In the genomic region with DNA sequence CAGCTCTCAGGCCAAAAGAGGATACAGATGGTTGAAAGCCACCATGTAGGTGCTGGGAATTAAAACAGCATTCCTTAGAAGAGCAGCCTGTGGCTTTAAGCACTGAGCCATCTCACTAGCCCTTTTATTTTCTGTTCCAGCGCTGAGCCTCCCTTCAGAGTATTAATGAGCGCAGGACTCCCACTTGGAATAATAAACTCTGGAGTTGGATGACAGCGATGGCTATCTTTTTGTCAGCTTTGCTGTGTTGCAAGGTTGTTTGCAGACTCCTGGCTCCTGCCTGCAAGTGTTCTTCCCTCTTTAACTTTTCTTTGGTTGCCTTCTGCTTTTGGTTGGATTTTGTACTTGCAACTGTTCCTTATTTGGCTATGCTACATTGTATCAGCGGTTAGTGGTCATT, we compare ENCODE assay signal across 11 mouse cellular contexts. TPM values are rescaled to one million over a fixed set of nuclear protein-coding genes. Genes with fewer than 3 reads are reported as not detected.
DNase-seq lines count a peak whose midpoint lies in the region; ATAC-seq and TF ChIP-seq lines count a peak whose summit lies in the region.
"Had no signal": no experiment of that assay in that cellular context is flagged by ENCODE, and none has a peak within 500 bp of the region (broad histone marks: within the 10 kb centered on the region; RNA-seq: fewer than 3 reads in every experiment).

No protein-coding gene starts in this region.

- no peak for TF ChIP-seq EP300 in liver, postnatal 0 days (IDR thresholded peaks at IDR 0.05; ENCODE audit: low read depth)

- H3K4me1 ChIP-seq in heart, embryonic 12.5 days (replicated peaks): peaks cover 15% of the 10 kb centered on the region
- H3K4me1 ChIP-seq in hindbrain, embryonic 10.5 days (replicated peaks): peaks cover 44% of the 10 kb centered on the region
- peaks cover 41% of the 10 kb centered on the region for H3K4me1 ChIP-seq in liver, postnatal 0 days (ENCODE audit: insufficient read depth)

- H3K36me3 ChIP-seq in heart, embryonic 12.5 days: peaks cover 4% of the 10 kb centered on the region; the same call in 1 of the 2 replicates
- peaks cover 5% of the 10 kb centered on the region; the same call in 1 of the 2 replicates for H3K36me3 ChIP-seq in hindbrain, embryonic 10.5 days
- H3K36me3 ChIP-seq in liver, postnatal 0 days (replicated peaks; ENCODE audit: insufficient read depth, low read length): no peaks in the 10 kb centered on the region

- no peaks in the 10 kb centered on the region for H3K27me3 ChIP-seq in heart, embryonic 12.5 days (replicated peaks)
- peaks cover 32% of the 10 kb centered on the region for H3K27me3 ChIP-seq in hindbrain, embryonic 10.5 days (ENCODE audit: insufficient read depth, poor library complexity, severe bottlenecking)
- H3K27me3 ChIP-seq in liver, postnatal 0 days (ENCODE audit: insufficient read depth, low read length): 0 out of 2 replicates have a peak, but pooled peaks cover 6% of the 10 kb centered on the region

- no peak overlapping the region for H3K9ac ChIP-seq in heart, embryonic 12.5 days
- H3K9ac ChIP-seq in liver, postnatal 0 days (replicated peaks): no peak overlapping the region

- H3K4me3 ChIP-seq in heart, embryonic 12.5 days: no peak overlapping the region
- H3K4me3 ChIP-seq in hindbrain, embryonic 10.5 days: peak overlapping the region; percentile 24
- peak overlapping the region; percentile 18 for H3K4me3 ChIP-seq in liver, postnatal 0 days (ENCODE audit: low read depth, low read length)

- TF ChIP-seq CTCF in liver, postnatal 0 days (IDR thresholded peaks at IDR 0.05; ENCODE audit: low read depth): no peak

- peak overlapping the region; percentile 22 for H3K4me2 ChIP-seq in heart, embryonic 12.5 days
- H3K4me2 ChIP-seq in liver, postnatal 0 days (ENCODE audit: low read depth, low read length): peak overlapping the region; percentile 96

- H3K9me3 ChIP-seq in heart, embryonic 12.5 days (replicated peaks): no peaks in the 10 kb centered on the region
- no peaks in the 10 kb centered on the region for H3K9me3 ChIP-seq in hindbrain, embryonic 10.5 days
- H3K9me3 ChIP-seq in liver, postnatal 0 days (ENCODE audit: low read length): no peaks in the 10 kb centered on the region

- no peak for ATAC-seq in heart, embryonic 12.5 days (ENCODE audit: insufficient number of reproducible peaks, low FRiP score)
- ATAC-seq in liver, postnatal 0 days: no peak
- ATAC-seq: lung, postnatal 0 days had no signal

- DNase-seq in heart, postnatal 4 days: no peak
- peak; percentile 25 for DNase-seq in A20 (ENCODE audit: low read depth, low spot score)
- DNase-seq in hindbrain, embryonic 10.5 days (ENCODE audit: low spot score): no peak
- DNase-seq in liver, postnatal 0 days: no peak
- DNase-seq in embryo, embryonic 11 days: no peak
- DNase-seq in gastrocnemius, postnatal 10 days: no peak
- DNase-seq in right cerebral cortex, postnatal 25 days: no peak
- DNase-seq: cerebellum, postnatal 14 days; gastrocnemius, postnatal 25 days had no signal

- 81% methylated on average over 4 of the region's 4 CpGs for WGBS in heart, embryonic 12.5 days
- 81% methylated on average over 4 of the region's 4 CpGs for WGBS in hindbrain, embryonic 10.5 days
- WGBS in liver, postnatal 0 days (ENCODE audit: insufficient replicate concordance): 58% methylated on average over 4 of the region's 4 CpGs

- H3K27ac ChIP-seq in heart, embryonic 12.5 days (ENCODE audit: poor library complexity, severe bottlenecking): no peak overlapping the region
- H3K27ac ChIP-seq in hindbrain, embryonic 10.5 days: no peak overlapping the region
- H3K27ac ChIP-seq in liver, postnatal 0 days (ENCODE audit: low read depth): no peak overlapping the region

RNA-seq across cellular contexts. Expression of gene Prkar2a, which starts 4.8 kb away (rescaled TPM):
- 41.8 and 44.0 TPM in 2 replicates for polyA plus RNA-seq in heart, embryonic 12.5 days (2016; fragmentation: Nextera tagmentation; extraction: Ambion mirVana)
- total RNA-seq in heart, postnatal 4 days (2021): 10 to 100 TPM; 74.0 to 79.7 TPM
- 34.2 and 35.0 TPM in 2 replicates for polyA plus RNA-seq in hindbrain, embryonic 10.5 days (2016; fragmentation: Nextera tagmentation; extraction: Ambion mirVana)
- 8.2 and 9.7 TPM in 2 replicates for polyA plus RNA-seq in liver, postnatal 0 days (2015; fragmentation: Nextera tagmentation; extraction: Ambion mirVana)
- 100 to 1,000 TPM; 113 TPM for total RNA-seq in gastrocnemius, postnatal 10 days (2021)

RNA-seq across cellular contexts. Expression of gene Slc25a20, which starts 32.1 kb away (rescaled TPM):
- 57.1 and 59.3 TPM in 2 replicates for polyA plus RNA-seq in heart, embryonic 12.5 days (2016; fragmentation: Nextera tagmentation; extraction: Ambion mirVana)
- 100 to 1,000 TPM; 206 to 213 TPM for total RNA-seq in heart, postnatal 4 days (2021)
- 30.0 and 33.8 TPM in 2 replicates for polyA plus RNA-seq in hindbrain, embryonic 10.5 days (2016; fragmentation: Nextera tagmentation; extraction: Ambion mirVana)
- polyA plus RNA-seq in liver, postnatal 0 days (2015; fragmentation: Nextera tagmentation; extraction: Ambion mirVana): 104 and 114 TPM in 2 replicates
- total RNA-seq in gastrocnemius, postnatal 10 days (2021): 10 to 100 TPM; 63.7 to 69.4 TPM

RNA-seq across cellular contexts. Expression of gene Arih2, which starts 44.8 kb away (rescaled TPM):
- 49.1 and 49.7 TPM in 2 replicates for polyA plus RNA-seq in heart, embryonic 12.5 days (2016; fragmentation: Nextera tagmentation; extraction: Ambion mirVana)
- 10 to 100 TPM; 60.7 to 76.7 TPM for total RNA-seq in heart, postnatal 4 days (2021)
- polyA plus RNA-seq in hindbrain, embryonic 10.5 days (2016; fragmentation: Nextera tagmentation; extraction: Ambion mirVana): 56.4 and 58.8 TPM in 2 replicates
- polyA plus RNA-seq in liver, postnatal 0 days (2015; fragmentation: Nextera tagmentation; extraction: Ambion mirVana): 16.3 and 19.8 TPM in 2 replicates
- 10 to 100 TPM; 62.5 to 67.0 TPM for total RNA-seq in gastrocnemius, postnatal 10 days (2021)
